Mouse (Mus musculus) brain, embryonic 14.5 days (tissue): ENCODE results near the gene Actg2.

Experiments
- CTCF ChIP-seq: fragments of 200-500 bp; IDR thresholded peaks from 2 replicates; pipeline ENCODE4 v1.5.1; 2012; ENCODE audit warnings: inconsistent platforms, mild to moderate bottlenecking, moderate library complexity, borderline replicate concordance; ENCODE audit not compliant: insufficient read depth, insufficient read length; ENCODE audit errors: extremely low read depth
- POLR2A ChIP-seq: fragments of 200-500 bp; IDR thresholded peaks from 2 replicates; pipeline ENCODE4 v1.6.1; 2012; ENCODE audit warnings: mild to moderate bottlenecking, inconsistent platforms, borderline replicate concordance; ENCODE audit not compliant: poor library complexity, insufficient read depth, insufficient read length, severe bottlenecking; ENCODE audit errors: extremely low read depth

GRCm38 (mm10) chr6:83500462-83500861 is 35.6 kb downstream of the Actg2 start:
- peak; percentile 51; the same call in 1 of the 2 replicates for TF ChIP-seq CTCF
- TF ChIP-seq POLR2A = no peak
